Mouse (Mus musculus): ENCODE results near the gene Kcnn4. TPM values are rescaled to one million over a fixed set of nuclear protein-coding genes. Genes with fewer than 3 reads are reported as not detected.

Gene Kcnn4
- polyA plus RNA-seq, 1 experiment = 429 TPM

GRCm38 (mm10) chr7:24425919-24426318 is 55.9 kb downstream of the Kcnn4 start:
- Histone ChIP-seq H3K36me3 (ENCODE audit: control insufficient read depth, insufficient read depth, low read length) (peaks cover 23% of the 10 kb centered on the region), H3K27me3 (ENCODE audit: control insufficient read depth, insufficient read depth, low read length) (no peaks in the 10 kb centered on the region), H3K27ac (ENCODE audit: control insufficient read depth, insufficient read depth, low read length) (no peak overlapping the region), H3K4me1 (replicated peaks; ENCODE audit: control insufficient read depth, insufficient read depth, low read length) (peaks cover 5% of the 10 kb centered on the region; the same call in 1 of the 2 replicates), H3K4me3 (ENCODE audit: control insufficient read depth, insufficient read depth, low read length) (no peak overlapping the region)
- DNase-seq = no peak
- no peak for TF ChIP-seq CTCF (IDR thresholded peaks at IDR 0.05; ENCODE audit: borderline replicate concordance, control insufficient read depth, extremely low read depth, insufficient read depth, low read length, poor library complexity)
- no peak for TF ChIP-seq POLR2A (IDR thresholded peaks at IDR 0.05; ENCODE audit: control insufficient read depth, extremely low read depth, insufficient read depth, low read length, poor library complexity)
- 88% methylated on average over 9 of the region's 9 CpGs for WGBS

GRCm38 (mm10) chr7:24427168-24427567 is 57.1 kb downstream of the Kcnn4 start:
- DNase-seq = no peak
- TF ChIP-seq CTCF (IDR thresholded peaks at IDR 0.05; ENCODE audit: borderline replicate concordance, control insufficient read depth, extremely low read depth, insufficient read depth, low read length, poor library complexity) = no peak
- TF ChIP-seq POLR2A (IDR thresholded peaks at IDR 0.05; ENCODE audit: control insufficient read depth, extremely low read depth, insufficient read depth, low read length, poor library complexity) = no peak
- Histone ChIP-seq H3K36me3 (ENCODE audit: control insufficient read depth, insufficient read depth, low read length) (peaks cover 11% of the 10 kb centered on the region; the same call in 1 of the 2 replicates), H3K4me3 (ENCODE audit: control insufficient read depth, insufficient read depth, low read length) (no peak overlapping the region), H3K4me1 (replicated peaks; ENCODE audit: control insufficient read depth, insufficient read depth, low read length) (peaks cover 17% of the 10 kb centered on the region), H3K27me3 (ENCODE audit: control insufficient read depth, insufficient read depth, low read length) (no peaks in the 10 kb centered on the region), H3K27ac (ENCODE audit: control insufficient read depth, insufficient read depth, low read length) (no peak overlapping the region)
- over 99% methylated on average over 8 of the region's 8 CpGs for WGBS

GRCm38 (mm10) chr7:24428725-24429124 is 58.7 kb downstream of the Kcnn4 start:
- Histone ChIP-seq H3K27ac (ENCODE audit: control insufficient read depth, insufficient read depth, low read length) (no peak overlapping the region), H3K4me3 (ENCODE audit: control insufficient read depth, insufficient read depth, low read length) (no peak overlapping the region), H3K36me3 (ENCODE audit: control insufficient read depth, insufficient read depth, low read length) (peaks cover 1% of the 10 kb centered on the region; the same call in 1 of the 2 replicates), H3K4me1 (replicated peaks; ENCODE audit: control insufficient read depth, insufficient read depth, low read length) (peaks cover 19% of the 10 kb centered on the region), H3K27me3 (ENCODE audit: control insufficient read depth, insufficient read depth, low read length) (no peaks in the 10 kb centered on the region)
- no peak for DNase-seq
- WGBS = 96% methylated on average over 5 of the region's 5 CpGs
- no peak for TF ChIP-seq CTCF (IDR thresholded peaks at IDR 0.05; ENCODE audit: borderline replicate concordance, control insufficient read depth, extremely low read depth, insufficient read depth, low read length, poor library complexity)
- no peak for TF ChIP-seq POLR2A (IDR thresholded peaks at IDR 0.05; ENCODE audit: control insufficient read depth, extremely low read depth, insufficient read depth, low read length, poor library complexity)

- H3K27me3 ChIP-seq (ENCODE audit: control insufficient read depth, insufficient read depth, low read length) = no peaks in the 10 kb centered on the region
- WGBS = 81% methylated on average over 16 of the region's 16 CpGs
- no peak for DNase-seq
- peaks cover 19% of the 10 kb centered on the region for H3K4me1 ChIP-seq (replicated peaks; ENCODE audit: control insufficient read depth, insufficient read depth, low read length)
- no peak overlapping the region for H3K4me3 ChIP-seq (ENCODE audit: control insufficient read depth, insufficient read depth, low read length)
- no peaks in the 10 kb centered on the region for H3K36me3 ChIP-seq (ENCODE audit: control insufficient read depth, insufficient read depth, low read length)
- TF ChIP-seq CTCF (IDR thresholded peaks at IDR 0.05; ENCODE audit: borderline replicate concordance, control insufficient read depth, extremely low read depth, insufficient read depth, low read length, poor library complexity) (no peak), POLR2A (IDR thresholded peaks at IDR 0.05; ENCODE audit: control insufficient read depth, extremely low read depth, insufficient read depth, low read length, poor library complexity) (no peak)
- no peak overlapping the region for H3K27ac ChIP-seq (ENCODE audit: control insufficient read depth, insufficient read depth, low read length)
Observed at GRCm38 (mm10) chr7:24429413-24430112, 59.5 kb downstream of the Kcnn4 start.

GRCm38 (mm10) chr7:24430551-24431345 is 60.7 kb downstream of the Kcnn4 start:
- Histone ChIP-seq H3K4me3 (ENCODE audit: control insufficient read depth, insufficient read depth, low read length) (no peak overlapping the region), H3K27ac (ENCODE audit: control insufficient read depth, insufficient read depth, low read length) (peak overlapping the region; percentile 6; the same call in 1 of the 2 replicates), H3K27me3 (ENCODE audit: control insufficient read depth, insufficient read depth, low read length) (no peaks in the 10 kb centered on the region), H3K36me3 (ENCODE audit: control insufficient read depth, insufficient read depth, low read length) (no peaks in the 10 kb centered on the region), H3K4me1 (replicated peaks; ENCODE audit: control insufficient read depth, insufficient read depth, low read length) (peaks cover 19% of the 10 kb centered on the region)
- 71% methylated on average over 15 of the region's 15 CpGs for WGBS
- DNase-seq = no peak
- TF ChIP-seq CTCF (IDR thresholded peaks at IDR 0.05; ENCODE audit: borderline replicate concordance, control insufficient read depth, extremely low read depth, insufficient read depth, low read length, poor library complexity) (no peak), POLR2A (IDR thresholded peaks at IDR 0.05; ENCODE audit: control insufficient read depth, extremely low read depth, insufficient read depth, low read length, poor library complexity) (no peak)

- no peak overlapping the region for H3K27ac ChIP-seq (ENCODE audit: control insufficient read depth, insufficient read depth, low read length)
- H3K4me3 ChIP-seq (ENCODE audit: control insufficient read depth, insufficient read depth, low read length) = no peak overlapping the region
- DNase-seq = no peak
- 56% methylated on average over 11 of the region's 11 CpGs for WGBS
- peaks cover 19% of the 10 kb centered on the region for H3K4me1 ChIP-seq (replicated peaks; ENCODE audit: control insufficient read depth, insufficient read depth, low read length)
- H3K27me3 ChIP-seq (ENCODE audit: control insufficient read depth, insufficient read depth, low read length) = no peaks in the 10 kb centered on the region
- H3K36me3 ChIP-seq (ENCODE audit: control insufficient read depth, insufficient read depth, low read length) = no peaks in the 10 kb centered on the region
- TF ChIP-seq POLR2A (IDR thresholded peaks at IDR 0.05; ENCODE audit: control insufficient read depth, extremely low read depth, insufficient read depth, low read length, poor library complexity) (no peak), CTCF (IDR thresholded peaks at IDR 0.05; ENCODE audit: borderline replicate concordance, control insufficient read depth, extremely low read depth, insufficient read depth, low read length, poor library complexity) (no peak)
Observed at GRCm38 (mm10) chr7:24431713-24432112, 61.6 kb downstream of the Kcnn4 start.
